Mouse (Mus musculus) MEL (cell line): ENCODE measurements around the gene Mrpl38. TPM values are rescaled to one million over a fixed set of nuclear protein-coding genes. Genes with fewer than 3 reads are reported as not detected.

Source experiments
- DNase-seq: peaks from one replicate; pipeline ENCODE4 v3.0.0; 2011; ENCODE audit warnings: low read depth, low spot score
- H3K27ac ChIP-seq: 2 replicates; pipeline ENCODE4 v1.5.1; 2012; ENCODE audit warnings: low read depth, mild to moderate bottlenecking, control low read depth, low read length, moderate library complexity; ENCODE audit not compliant: control insufficient read depth
- H3K27me3 ChIP-seq, 2 experiments: fragments of 150-350 bp in 1 of 2; sonication (generic) in 1 of 2; 2 replicates each; pipeline ENCODE4 v1.6.1; 2012; ENCODE audit warnings: low read length in 2 of 2, mild to moderate bottlenecking in 2 of 2, improper control_type of control experiment in 1 of 2, moderate library complexity in 1 of 2; ENCODE audit not compliant: insufficient read depth in 2 of 2, control insufficient read depth in 1 of 2
- H3K36me3 ChIP-seq, 2 experiments: 2 replicates each; pipeline ENCODE4 v1.6.1; 2012 to 2014; ENCODE audit warnings: low read length in 2 of 2, improper control_type of control experiment in 1 of 2, inconsistent platforms in 1 of 2, mild to moderate bottlenecking in 1 of 2; ENCODE audit not compliant: insufficient read depth in 2 of 2, control insufficient read depth in 1 of 2
- H3K4me1 ChIP-seq, 2 experiments: fragments of 150-350 bp in 1 of 2; sonication (generic) in 1 of 2; 2 replicates each; pipeline ENCODE4 v1.6.1; 2012; ENCODE audit warnings: low read length in 2 of 2, improper control_type of control experiment in 1 of 2, mild to moderate bottlenecking in 1 of 2; ENCODE audit not compliant: insufficient read depth in 2 of 2, control insufficient read depth in 1 of 2
- H3K4me3 ChIP-seq, 2 experiments: fragments of 150-350 bp in 1 of 2; sonication (generic) in 1 of 2; 2 replicates each; pipeline ENCODE4 v1.5.1; 2012; ENCODE audit warnings: low read depth in 2 of 2, low read length in 2 of 2, mild to moderate bottlenecking in 2 of 2, moderate library complexity in 2 of 2, control low read depth in 1 of 2, improper control_type of control experiment in 1 of 2; ENCODE audit not compliant: control insufficient read depth in 1 of 2, insufficient read depth in 1 of 2
- H3K79me2 ChIP-seq: 2 replicates; pipeline ENCODE4 v1.6.1; 2012; ENCODE audit warnings: mild to moderate bottlenecking, low read length, moderate library complexity; ENCODE audit not compliant: control insufficient read depth, poor library complexity, insufficient read depth
- H3K9ac ChIP-seq: 2 replicates; pipeline ENCODE4 v1.6.1; 2012; ENCODE audit warnings: low read depth, mild to moderate bottlenecking, control low read depth, low read length, moderate library complexity; ENCODE audit not compliant: control insufficient read depth, poor library complexity, severe bottlenecking
- H3K9me3 ChIP-seq: fragments of 150-350 bp; sonication (generic); replicated peaks from 2 replicates; pipeline ENCODE4 v1.6.1; 2012; ENCODE audit warnings: mild to moderate bottlenecking, low read length, improper control_type of control experiment, moderate library complexity; ENCODE audit not compliant: insufficient read depth
- CTCF ChIP-seq, 3 experiments: IDR thresholded peaks in 2 of 3; conservative IDR thresholded peaks in 1 of 3; 2 replicates each; pipeline ENCODE4 v1.5.1; 2011 to 2012; ENCODE audit warnings: low read length in 3 of 3, low read depth in 2 of 3, mild to moderate bottlenecking in 2 of 3, improper control_type of control experiment in 1 of 3, inconsistent platforms in 1 of 3, mixed read lengths in 1 of 3, moderate library complexity in 1 of 3; ENCODE audit not compliant: control insufficient read depth in 1 of 3, insufficient read depth in 1 of 3, poor library complexity in 1 of 3, severe bottlenecking in 1 of 3
- ELF1 ChIP-seq: IDR thresholded peaks from 2 replicates; pipeline ENCODE4 v1.6.1; 2014; ENCODE audit warnings: low read depth, mild to moderate bottlenecking, inconsistent platforms, low read length, improper control_type of control experiment, moderate library complexity
- EP300 ChIP-seq, 2 experiments: IDR thresholded peaks; 2 replicates each; pipeline ENCODE4 v1.6.1; 2011; ENCODE audit warnings: improper control_type of control experiment in 2 of 2, low read length in 2 of 2, low read depth in 1 of 2, mild to moderate bottlenecking in 1 of 2
- ETS1 ChIP-seq: IDR thresholded peaks from 2 replicates; pipeline ENCODE4 v1.6.1; 2012; ENCODE audit warnings: low read depth, mild to moderate bottlenecking, inconsistent platforms, low read length, improper control_type of control experiment, moderate library complexity
- GATA1 ChIP-seq: IDR thresholded peaks from 2 replicates; pipeline ENCODE4 v1.6.1; 2011; ENCODE audit warnings: low read depth, low read length, improper control_type of control experiment
- MAX ChIP-seq: IDR thresholded peaks from 2 replicates; pipeline ENCODE4 v1.6.1; 2011; ENCODE audit warnings: low read length, improper control_type of control experiment
- MYB ChIP-seq: IDR thresholded peaks from 2 replicates; pipeline ENCODE4 v1.6.1; 2011; ENCODE audit warnings: mild to moderate bottlenecking, low read depth, low read length, improper control_type of control experiment
- NRF1 ChIP-seq: IDR thresholded peaks from 2 replicates; pipeline ENCODE4 v1.6.1; 2014; ENCODE audit warnings: low read depth, mild to moderate bottlenecking, inconsistent platforms, low read length, improper control_type of control experiment, moderate library complexity; ENCODE audit not compliant: poor library complexity, insufficient read depth, severe bottlenecking
- POLR2A ChIP-seq, 2 experiments: IDR thresholded peaks; 2 replicates each; pipeline ENCODE4 v1.6.1; 2011 to 2012; ENCODE audit warnings: low read length in 2 of 2, mild to moderate bottlenecking in 2 of 2, control low read depth in 1 of 2, improper control_type of control experiment in 1 of 2, low read depth in 1 of 2, moderate library complexity in 1 of 2; ENCODE audit not compliant: control insufficient read depth in 1 of 2, insufficient read depth in 1 of 2, poor library complexity in 1 of 2
- POLR2AphosphoS2 ChIP-seq: IDR thresholded peaks from 2 replicates; pipeline ENCODE4 v1.6.1; 2011; ENCODE audit warnings: low read length, improper control_type of control experiment
- POLR2AphosphoS5 ChIP-seq: IDR thresholded peaks from 2 replicates; pipeline ENCODE4 v1.6.1; 2012; ENCODE audit warnings: low read depth, borderline replicate concordance, mild to moderate bottlenecking, inconsistent platforms, low read length, moderate library complexity, mixed read lengths
- SMC3 ChIP-seq: IDR thresholded peaks from 2 replicates; pipeline ENCODE4 v1.6.1; 2011; ENCODE audit warnings: low read depth, low read length, improper control_type of control experiment
- TAL1 ChIP-seq: IDR thresholded peaks from 2 replicates; pipeline ENCODE4 v1.6.1; 2012; ENCODE audit warnings: mild to moderate bottlenecking, inconsistent platforms, low read length, moderate library complexity, mixed read lengths
- TBP ChIP-seq: IDR thresholded peaks from 2 replicates; pipeline ENCODE4 v1.8.0; 2011; ENCODE audit warnings: low read depth, low read length, improper control_type of control experiment
- USF1 ChIP-seq: IDR thresholded peaks from 2 replicates; pipeline ENCODE4 v1.6.1; 2014; ENCODE audit warnings: low read depth, mild to moderate bottlenecking, inconsistent platforms, low read length, improper control_type of control experiment, moderate library complexity
- USF2 ChIP-seq, 2 experiments: IDR thresholded peaks; 2 replicates each; pipeline ENCODE4 v1.6.1; 2011 to 2012; ENCODE audit warnings: improper control_type of control experiment in 2 of 2, low read length in 2 of 2, borderline replicate concordance in 1 of 2, inconsistent platforms in 1 of 2, low read depth in 1 of 2, mild to moderate bottlenecking in 1 of 2; ENCODE audit not compliant: insufficient read depth in 1 of 2
- ZMIZ1 ChIP-seq: IDR thresholded peaks from 2 replicates; pipeline ENCODE4 v1.6.1; 2012; ENCODE audit warnings: low read depth, mild to moderate bottlenecking, inconsistent platforms, low read length, improper control_type of control experiment, moderate library complexity
- polyA plus RNA-seq, 2 experiments: library from polyadenylated mRNA; stranded (reverse) in 1 of 2; unstranded in 1 of 2; fragments of >175 nt in 1 of 2; fragments of >200 nt in 1 of 2; gene quantifications; 2 replicates each; pipeline versions ENCODE4 v1.2.1 to v1.2.4; 2012; ENCODE audit warnings: low replicate concordance in 2 of 2, low read depth in 1 of 2; ENCODE audit not compliant: insufficient read length in 2 of 2, insufficient read depth in 1 of 2, missing spikeins in 1 of 2
- total RNA-seq: library from RNA; depleted of rRNA; stranded (reverse); fragments of 300-350 nt; gene quantifications from 2 replicates; pipeline ENCODE4 v1.2.3, GENCODE M21; 2012

Gene Mrpl38
- total and polyA plus RNA-seq, 3 experiments = 105 to 157 TPM; not detected in 1

DNA sequence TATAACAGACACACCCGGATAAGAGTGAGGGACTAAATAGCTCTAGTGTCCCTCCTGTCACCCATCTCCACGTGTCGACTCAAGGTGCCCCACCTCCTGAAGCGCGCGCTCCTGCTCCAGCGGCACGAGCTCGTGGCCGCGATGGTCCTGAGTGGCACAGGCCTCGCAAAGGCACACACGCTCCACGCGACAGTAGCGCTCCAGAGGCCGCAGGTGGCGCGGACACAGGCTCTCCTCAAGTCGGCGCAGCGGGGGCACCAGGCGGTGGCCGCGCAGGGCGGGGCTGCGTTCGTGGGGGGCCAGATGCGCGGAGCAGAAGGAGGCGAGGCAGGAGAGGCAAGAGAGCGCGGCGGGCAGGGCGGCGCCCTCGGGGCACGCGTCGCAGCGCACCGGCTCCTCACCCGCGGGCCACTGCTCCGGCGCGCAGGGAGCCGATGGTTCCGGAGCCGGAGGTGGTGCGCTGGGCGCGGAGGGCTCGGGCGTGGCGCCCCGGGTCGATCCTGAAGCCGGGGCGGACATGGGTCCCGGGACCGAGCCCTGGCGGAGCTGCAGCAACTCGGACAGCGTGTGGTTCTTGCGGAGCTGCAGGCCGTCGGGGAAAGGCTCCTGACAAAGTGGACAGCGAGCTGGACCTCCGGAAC, 29.1 kb downstream of the Mrpl38 start:
- TF ChIP-seq SMC3 (no peak), CTCF (IDR thresholded peaks at IDR 0.05 in 2 of 3, conservative IDR thresholded peaks at IDR 0.05 in 1 of 3; ENCODE audit: control insufficient read depth in 1 of 3, insufficient read depth in 1 of 3, low read depth in 2 of 3, low read length in 3 of 3, poor library complexity in 1 of 3, severe bottlenecking in 1 of 3) (no peak), ELF1 (no peak), POLR2A (IDR thresholded peaks at IDR 0.05; ENCODE audit: control insufficient read depth in 1 of 2, insufficient read depth in 1 of 2, low read depth in 1 of 2, low read length in 2 of 2, poor library complexity in 1 of 2) (no peak), POLR2AphosphoS5 (no peak), TAL1 (no peak), ETS1 (no peak), USF1 (no peak), GATA1 (no peak), POLR2AphosphoS2 (no peak), ZMIZ1 (no peak)
- Histone ChIP-seq H3K4me1 (peaks cover 2 to 3% of the 10 kb centered on the region in 2 experiments), H3K36me3 (peaks cover 0 to 1% of the 10 kb centered on the region in 2 experiments; a peak in 2 of 4 replicates), H3K79me2 (no peaks in the 10 kb centered on the region), H3K4me3 (no peak overlapping the region), H3K9ac (no peak overlapping the region), H3K9me3 (no peaks in the 10 kb centered on the region), H3K27ac (no peak overlapping the region), H3K27me3 (no peaks in the 10 kb centered on the region)
- no peak for DNase-seq

DNA sequence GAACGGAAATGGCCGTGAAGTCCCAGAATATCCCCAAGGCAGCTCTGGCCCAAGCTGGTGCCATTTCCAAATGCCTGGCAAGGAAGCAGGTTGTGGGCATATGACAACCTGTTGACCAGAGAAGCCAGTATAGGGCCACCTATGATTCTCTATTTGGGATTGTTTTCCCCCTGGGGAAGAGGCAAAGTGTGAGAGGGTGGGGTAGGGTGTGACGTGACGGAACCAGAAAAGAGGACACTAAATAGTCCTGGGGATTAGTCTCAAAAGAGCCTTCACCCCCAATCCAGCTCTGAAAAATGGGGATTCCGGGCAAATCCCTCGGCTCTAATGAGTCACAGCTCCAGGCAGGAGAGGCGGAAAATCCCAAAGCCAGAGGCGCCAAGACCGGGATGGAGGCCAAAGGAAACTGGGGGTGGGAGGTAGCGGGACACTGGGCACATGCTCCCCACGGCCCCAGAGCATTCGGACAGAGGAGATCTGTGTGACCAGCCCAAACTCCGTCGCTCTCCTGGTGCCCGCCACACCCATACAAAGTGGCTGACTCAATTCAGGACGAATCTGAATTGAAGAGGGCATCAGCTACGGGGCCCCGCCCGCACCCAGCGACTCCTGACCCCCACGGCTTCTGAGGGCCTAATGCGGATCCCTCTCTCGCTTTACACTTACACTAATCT, 30.1 kb downstream of the Mrpl38 start:
- H3K27ac ChIP-seq = no peak overlapping the region
- no peaks in the 10 kb centered on the region for H3K9me3 ChIP-seq
- H3K79me2 ChIP-seq = no peaks in the 10 kb centered on the region
- H3K27me3 ChIP-seq = no peaks in the 10 kb centered on the region
- peaks cover 9 to 10% of the 10 kb centered on the region in 2 experiments for H3K4me1 ChIP-seq
- H3K36me3 ChIP-seq = peaks cover 0 to 8% of the 10 kb centered on the region in 2 experiments; a peak in 2 of 4 replicates
- TF ChIP-seq EP300 (IDR thresholded peaks at IDR 0.05; ENCODE audit: low read depth in 1 of 2, low read length in 2 of 2) (no peak), NRF1 (no peak), MAX (no peak), POLR2A (IDR thresholded peaks at IDR 0.05; ENCODE audit: control insufficient read depth in 1 of 2, insufficient read depth in 1 of 2, low read depth in 1 of 2, low read length in 2 of 2, poor library complexity in 1 of 2) (no peak), SMC3 (no peak), USF2 (IDR thresholded peaks at IDR 0.05; ENCODE audit: borderline replicate concordance in 1 of 2, insufficient read depth in 1 of 2, low read depth in 1 of 2, low read length in 2 of 2) (no peak), MYB (no peak), TBP (no peak)
- no peak for DNase-seq
- no peak overlapping the region for H3K4me3 ChIP-seq
- no peak overlapping the region for H3K9ac ChIP-seq
